Comparison of ENCODE assay signal across 28 mouse cellular contexts in the genomic region with DNA sequence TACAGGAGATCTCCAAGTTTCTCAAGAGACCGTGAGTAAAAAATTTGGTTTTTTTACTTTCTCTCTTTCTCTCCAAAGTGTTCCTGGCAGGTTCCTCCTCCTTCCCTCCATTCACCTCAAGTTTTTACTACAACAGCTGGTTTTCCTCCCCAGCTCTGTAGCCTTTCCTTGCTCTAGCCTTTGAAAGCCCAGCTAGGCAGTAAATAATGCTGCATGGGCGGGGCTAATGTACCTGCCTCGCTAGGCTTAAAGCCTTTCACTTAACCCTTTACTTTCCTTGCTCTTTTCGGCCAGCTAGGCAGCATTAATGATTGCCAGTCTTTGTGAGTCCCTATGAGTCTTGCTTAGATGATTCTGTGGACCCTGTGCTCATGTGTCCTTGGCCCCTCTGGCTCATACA.
DNase-seq lines count a peak whose midpoint lies in the region; ATAC-seq lines count a peak whose summit lies in the region.
"Had no signal": no experiment of that assay in that cellular context is flagged by ENCODE, and none has a peak within 500 bp of the region (broad histone marks: within the 10 kb centered on the region; RNA-seq: fewer than 3 reads in every experiment).

No protein-coding gene starts in this region.

- H3K9me3 ChIP-seq in kidney, embryonic 14.5 days (ENCODE audit: control insufficient read depth, low read length), result no peaks in the 10 kb centered on the region
- H3K9me3 ChIP-seq in limb, embryonic 11.5 days (ENCODE audit: control insufficient read depth, low read length), result no peaks in the 10 kb centered on the region
- H3K9me3 ChIP-seq: embryonic facial prominence, embryonic 12.5 days; forebrain, embryonic 12.5 days; heart, embryonic 15.5 days; hindbrain, embryonic 13.5 days; neural tube, embryonic 13.5 days had no signal

- H3K27ac ChIP-seq in kidney, embryonic 14.5 days (ENCODE audit: low read depth, low read length), result no peak overlapping the region
- H3K27ac ChIP-seq in limb, embryonic 11.5 days (replicated peaks; ENCODE audit: low read depth, low read length), result no peak overlapping the region
- H3K27ac ChIP-seq: embryonic facial prominence, embryonic 12.5 days; forebrain, embryonic 12.5 days; heart, embryonic 15.5 days; hindbrain, embryonic 13.5 days; neural tube, embryonic 13.5 days had no signal

- intact Hi-C loops in left cerebral cortex, postnatal 36 days (cut with DNase I), result no loop called here

- no peak overlapping the region for H3K4me3 ChIP-seq in kidney, embryonic 14.5 days (ENCODE audit: low read length)
- no peak overlapping the region for H3K4me3 ChIP-seq in limb, embryonic 11.5 days (ENCODE audit: low read depth, low read length)
- H3K4me3 ChIP-seq: embryonic facial prominence, embryonic 12.5 days; erythroblast, embryonic 14.5 days; forebrain, embryonic 12.5 days; heart, embryonic 15.5 days; hindbrain, embryonic 13.5 days; myocyte; neural tube, embryonic 13.5 days had no signal

- peak; percentile 93 for ATAC-seq in kidney, embryonic 14.5 days (ENCODE audit: low FRiP score, low TSS enrichment)
- peak; percentile 79; the same call in 1 of the 2 replicates for ATAC-seq in limb, embryonic 11.5 days (ENCODE audit: insufficient number of reproducible peaks, low FRiP score, low TSS enrichment, low read depth)
- ATAC-seq: activated CD4-positive, CD25-positive, alpha-beta regulatory T cell, adult 4 months; CD4-positive, CD25-positive, alpha-beta regulatory T cell, adult 4 months; midbrain, embryonic 16.5 days; Patski had no signal

- H3K27me3 ChIP-seq in kidney, embryonic 14.5 days (ENCODE audit: control insufficient read depth, insufficient read depth, low read length), result no peaks in the 10 kb centered on the region
- no peaks in the 10 kb centered on the region for H3K27me3 ChIP-seq in limb, embryonic 11.5 days (ENCODE audit: control insufficient read depth, insufficient read depth, low read length)
- H3K27me3 ChIP-seq: embryonic facial prominence, embryonic 12.5 days; forebrain, embryonic 12.5 days; heart, embryonic 15.5 days; hindbrain, embryonic 13.5 days; neural tube, embryonic 13.5 days had no signal

- H3K36me3 ChIP-seq in kidney, embryonic 14.5 days (ENCODE audit: control insufficient read depth, insufficient read depth, low read length), result no peaks in the 10 kb centered on the region
- H3K36me3 ChIP-seq in limb, embryonic 11.5 days (ENCODE audit: control insufficient read depth, insufficient read depth, low read length), result no peaks in the 10 kb centered on the region
- H3K36me3 ChIP-seq: embryonic facial prominence, embryonic 12.5 days; forebrain, embryonic 12.5 days; heart, embryonic 15.5 days; hindbrain, embryonic 13.5 days; neural tube, embryonic 13.5 days had no signal

- no peaks in the 10 kb centered on the region for H3K4me1 ChIP-seq in kidney, embryonic 14.5 days (ENCODE audit: control insufficient read depth, insufficient read depth, low read length)
- H3K4me1 ChIP-seq in limb, embryonic 11.5 days (ENCODE audit: control insufficient read depth, insufficient read depth, low read length), result no peaks in the 10 kb centered on the region
- H3K4me1 ChIP-seq: embryonic facial prominence, embryonic 12.5 days; forebrain, embryonic 12.5 days; heart, embryonic 15.5 days; neural tube, embryonic 13.5 days had no signal

- WGBS in kidney, embryonic 14.5 days, result 21% methylated on average over 4 of the region's 4 CpGs
- 24% methylated on average over 4 of the region's 4 CpGs for WGBS in limb, embryonic 11.5 days

- DNase-seq in kidney, adult 9 months, result no peak
- DNase-seq in ES-CJ7 (ENCODE audit: low read depth, low spot score), result peak; percentile 10
- DNase-seq in embryo, embryonic 10.5 days (ENCODE audit: low spot score), result peak; percentile 8
- peak; percentile 48 for DNase-seq in limb, embryonic 11.5 days (ENCODE audit: low spot score)
- no peak for DNase-seq in cerebellum, adult 11-12 months
- DNase-seq in adrenal gland, postnatal 4 days (ENCODE audit: low spot score in 2 of 2), result no peak
- no peak for DNase-seq in left cerebral cortex, postnatal 36 days (ENCODE audit: low spot score in 2 of 2)
- DNase-seq: adrenal gland, adult 8-10 months; cerebellum, adult 8-10 months; cerebellum, postnatal 36 days; heart, postnatal 36 days; lung, postnatal 4 days; right cerebral cortex, adult 18-20 months; right cerebral cortex, postnatal 4 days; thymus, adult 18-20 months; thymus, postnatal 36 days had no signal

- H3K4me2 ChIP-seq in kidney, embryonic 14.5 days (replicated peaks; ENCODE audit: low read depth, low read length), result no peak overlapping the region
- no peak overlapping the region for H3K4me2 ChIP-seq in limb, embryonic 11.5 days (ENCODE audit: low read depth, severe bottlenecking)
- H3K4me2 ChIP-seq: embryonic facial prominence, embryonic 12.5 days; forebrain, embryonic 12.5 days; heart, embryonic 15.5 days; hindbrain, embryonic 13.5 days; neural tube, embryonic 13.5 days had no signal

- no peak overlapping the region for H3K9ac ChIP-seq in kidney, embryonic 14.5 days (ENCODE audit: low read depth, low read length)
- no peak overlapping the region for H3K9ac ChIP-seq in limb, embryonic 11.5 days (ENCODE audit: low read length)
- H3K9ac ChIP-seq: embryonic facial prominence, embryonic 12.5 days; forebrain, embryonic 12.5 days; heart, embryonic 15.5 days; hindbrain, embryonic 13.5 days; neural tube, embryonic 13.5 days had no signal

Comparison
In these comparisons a context has a peak if more than half of its experiments do, and no peak if none do; other contexts are left out.
1. DNase-seq: peak in ES-CJ7 (single experiment), embryo, embryonic 10.5 days (single experiment) and limb, embryonic 11.5 days (single experiment); none in kidney, adult 9 months (single experiment), cerebellum, adult 11-12 months (single experiment), adrenal gland, postnatal 4 days (0 of 2) and left cerebral cortex, postnatal 36 days (0 of 2).